Mouse (Mus musculus) heart, embryonic 14.5 days (tissue): Measurements from ENCODE around the gene Lrfn4. TPM values are rescaled to one million over a fixed set of nuclear protein-coding genes. Genes with fewer than 3 reads are reported as not detected.

Experiments used
- ATAC-seq: fragments of 200-750 bp; cut with Nextera tagmentation; 2 replicates; pipeline ENCODE4 v1.8.0; 2017; ENCODE audit warnings: low read depth, moderate TSS enrichment; ENCODE audit not compliant: insufficient number of reproducible peaks, insufficient read depth, low FRiP score
- H3K27ac ChIP-seq, 2 experiments: fragments of 200-500 bp in 1 of 2; fragments of 300-500 bp in 1 of 2; sonication (generic) in 1 of 2; replicated peaks in 1 of 2; 2 replicates each; pipeline ENCODE4 v1.5.1; 2012 to 2014; ENCODE audit warnings: low read depth in 2 of 2, low read length in 2 of 2, control low read depth in 1 of 2, mild to moderate bottlenecking in 1 of 2, mixed read lengths in 1 of 2; ENCODE audit not compliant: control insufficient read depth in 1 of 2, insufficient read depth in 1 of 2
- H3K27me3 ChIP-seq: fragments of 300-500 bp; sonication (generic); 2 replicates; pipeline ENCODE4 v1.6.1; 2014; ENCODE audit warnings: mild to moderate bottlenecking, low read length, control low read depth; ENCODE audit not compliant: control insufficient read depth, insufficient read depth
- H3K36me3 ChIP-seq: fragments of 300-500 bp; sonication (generic); 2 replicates; pipeline ENCODE4 v1.6.1; 2014; ENCODE audit warnings: mild to moderate bottlenecking, control low read depth, low read length, mixed read lengths; ENCODE audit not compliant: control insufficient read depth, insufficient read depth
- H3K4me1 ChIP-seq, 2 experiments: fragments of 200-500 bp in 1 of 2; fragments of 300-500 bp in 1 of 2; sonication (generic) in 1 of 2; 2 replicates each; pipeline ENCODE4 v1.6.1; 2012 to 2014; ENCODE audit warnings: low read length in 2 of 2, control low read depth in 1 of 2, mixed read lengths in 1 of 2; ENCODE audit not compliant: control insufficient read depth in 2 of 2, insufficient read depth in 2 of 2
- H3K4me2 ChIP-seq: fragments of 300-500 bp; sonication (generic); 2 replicates; pipeline ENCODE4 v1.6.1; 2014; ENCODE audit warnings: mild to moderate bottlenecking, low read length
- H3K4me3 ChIP-seq, 2 experiments: fragments of 200-500 bp in 1 of 2; fragments of 300-500 bp in 1 of 2; sonication (generic) in 1 of 2; 2 replicates each; pipeline ENCODE4 v1.5.1; 2012 to 2014; ENCODE audit warnings: low read length in 2 of 2, mild to moderate bottlenecking in 2 of 2, control low read depth in 1 of 2, low read depth in 1 of 2, moderate library complexity in 1 of 2; ENCODE audit not compliant: control insufficient read depth in 1 of 2, insufficient read depth in 1 of 2
- H3K9ac ChIP-seq: fragments of 300-500 bp; sonication (generic); 2 replicates; pipeline ENCODE4 v1.6.1; 2014; ENCODE audit warnings: mild to moderate bottlenecking, low read length
- H3K9me3 ChIP-seq: fragments of 300-500 bp; sonication (generic); 2 replicates; pipeline ENCODE4 v1.6.1; 2016; ENCODE audit warnings: low read length, control low read depth; ENCODE audit not compliant: control insufficient read depth
- WGBS: fragments of 180-500 bp; shearing (Covaris S2); extraction: QIAGEN DNeasy Blood & Tissue Kit; methylation state at CpG from one replicate; pipeline ENCODE4 v1.1.7; 2014; 5-methylcytosine and 5-hydroxymethylcytosine counted together
- polyA plus RNA-seq: library from polyadenylated mRNA; unstranded; fragments of >200 nt; fragmentation: Nextera tagmentation; extraction: Ambion mirVana; gene quantifications from 2 replicates; pipeline ENCODE4 v1.2.1, GENCODE M21; 2014

Lrfn4 gene
- polyA plus RNA-seq, 1 experiment from 2014 or later, result 6.1 TPM

- Histone ChIP-seq H3K4me2 (peak within 1 kb of the TSS; percentile 73), H3K27me3 (no peaks in the 10 kb centered on the region), H3K9me3 (no peaks in the 10 kb centered on the region), H3K4me1 (peaks cover 5 to 13% of the 10 kb centered on the region in 2 experiments; a peak in 3 of 4 replicates), H3K36me3 (peaks cover 34% of the 10 kb centered on the region), H3K9ac (peak within 1 kb of the TSS; percentile 90), H3K27ac (peak within 1 kb of the TSS; percentile 78 to 80), H3K4me3 (peak within 1 kb of the TSS; percentile 78 to 82)
- peak; percentile 84 for ATAC-seq
- WGBS, result under 1% methylated on average over 64 of the region's 64 CpGs
These were observed 9.8 kb upstream of the Lrfn4 start, which contains the start of gene Rce1 for GRCm38 (mm10) chr19:4625179-4625828. TSS of gene Rce1 (minus strand) at chr19:4625641.

GRCm38 (mm10) chr19:4624406-4625178 lies 9.1 kb upstream of the Lrfn4 start:
- Histone ChIP-seq H3K4me1 (peaks cover 5 to 13% of the 10 kb centered on the region in 2 experiments; a peak in 3 of 4 replicates), H3K4me3 (peak overlapping the region; percentile 78 to 82), H3K27me3 (no peaks in the 10 kb centered on the region), H3K36me3 (peaks cover 34% of the 10 kb centered on the region), H3K9me3 (no peaks in the 10 kb centered on the region), H3K4me2 (peak overlapping the region; percentile 73), H3K9ac (peak overlapping the region; percentile 90), H3K27ac (peak overlapping the region in 1 of 2 experiments; percentile 80; a peak in 2 of 4 replicates)
- no peak for ATAC-seq
- WGBS, result 24% methylated on average over 4 of the region's 4 CpGs

GRCm38 (mm10) chr19:4624006-4624405 lies 8.5 kb upstream of the Lrfn4 start:
- Histone ChIP-seq H3K4me2 (no peak overlapping the region), H3K27me3 (no peaks in the 10 kb centered on the region), H3K4me3 (no peak overlapping the region), H3K36me3 (peaks cover 34% of the 10 kb centered on the region), H3K27ac (no peak overlapping the region), H3K4me1 (peaks cover 5 to 13% of the 10 kb centered on the region in 2 experiments; a peak in 3 of 4 replicates), H3K9ac (no peak overlapping the region), H3K9me3 (no peaks in the 10 kb centered on the region)
- ATAC-seq, result no peak
- 90% methylated on average over 12 of the region's 12 CpGs for WGBS

GRCm38 (mm10) chr19:4623419-4623818 lies 8.0 kb upstream of the Lrfn4 start:
- Histone ChIP-seq H3K4me2 (no peak overlapping the region), H3K9ac (no peak overlapping the region), H3K27me3 (no peaks in the 10 kb centered on the region), H3K27ac (no peak overlapping the region), H3K4me1 (peaks cover 5 to 13% of the 10 kb centered on the region in 2 experiments; a peak in 3 of 4 replicates), H3K36me3 (peaks cover 34% of the 10 kb centered on the region), H3K4me3 (no peak overlapping the region), H3K9me3 (no peaks in the 10 kb centered on the region)
- ATAC-seq, result no peak
- 93% methylated on average over 9 of the region's 9 CpGs for WGBS

- no peaks in the 10 kb centered on the region for H3K9me3 ChIP-seq
- H3K4me1 ChIP-seq, result peaks cover 5 to 13% of the 10 kb centered on the region in 2 experiments; a peak in 3 of 4 replicates
- H3K27ac ChIP-seq, result no peak overlapping the region
- H3K4me3 ChIP-seq, result no peak overlapping the region
- H3K36me3 ChIP-seq, result peaks cover 34% of the 10 kb centered on the region
- H3K9ac ChIP-seq, result no peak overlapping the region
- H3K27me3 ChIP-seq, result no peaks in the 10 kb centered on the region
- WGBS, result 83% methylated on average over 5 of the region's 5 CpGs
- no peak overlapping the region for H3K4me2 ChIP-seq
- ATAC-seq, result no peak
These were observed 7.3 kb upstream of the Lrfn4 start for GRCm38 (mm10) chr19:4622780-4623179.

GRCm38 (mm10) chr19:4620721-4621120 lies 5.3 kb upstream of the Lrfn4 start:
- peaks cover 2 to 8% of the 10 kb centered on the region in 2 experiments; a peak in 3 of 4 replicates for H3K4me1 ChIP-seq
- 87% methylated on average over 7 of the region's 7 CpGs for WGBS
- no peak overlapping the region for H3K4me3 ChIP-seq
- H3K27me3 ChIP-seq, result no peaks in the 10 kb centered on the region
- no peak overlapping the region for H3K9ac ChIP-seq
- H3K36me3 ChIP-seq, result peaks cover 34% of the 10 kb centered on the region
- no peak overlapping the region for H3K27ac ChIP-seq
- ATAC-seq, result no peak
- no peaks in the 10 kb centered on the region for H3K9me3 ChIP-seq
- H3K4me2 ChIP-seq, result no peak overlapping the region

- Histone ChIP-seq H3K9me3 (no peaks in the 10 kb centered on the region), H3K4me1 (peaks cover 3 to 7% of the 10 kb centered on the region in 2 experiments; a peak in 3 of 4 replicates), H3K9ac (no peak overlapping the region), H3K27me3 (no peaks in the 10 kb centered on the region), H3K27ac (no peak overlapping the region), H3K4me2 (no peak overlapping the region), H3K4me3 (no peak overlapping the region), H3K36me3 (peaks cover 34% of the 10 kb centered on the region)
- WGBS, result 80% methylated on average over 10 of the region's 10 CpGs
- ATAC-seq, result no peak
These were observed 4.0 kb upstream of the Lrfn4 start for GRCm38 (mm10) chr19:4619461-4619860.
